Mouse (Mus musculus) liver, embryonic 14.5 days (tissue): ENCODE data around the gene Gpr132. TPM values are rescaled to one million over a fixed set of nuclear protein-coding genes. Genes with fewer than 3 reads are reported as not detected.

ENCODE experiments used
- ATAC-seq: fragments of 200-750 bp; cut with Nextera tagmentation; 2 replicates; pipeline ENCODE4 v1.8.0; 2017; ENCODE audit warnings: moderate number of reproducible peaks, mild to moderate bottlenecking, moderate library complexity; ENCODE audit not compliant: insufficient read depth
- DNase-seq, 3 experiments: peaks; one replicate each; pipeline ENCODE4 v3.0.0-alpha.2; 2012 to 2013; ENCODE audit warnings: low read depth in 3 of 3, low spot score in 3 of 3
- H3K27ac ChIP-seq: fragments of 300-500 bp; sonication (generic); 2 replicates; pipeline ENCODE4 v1.5.1; 2014; ENCODE audit warnings: moderate library complexity, mild to moderate bottlenecking, control low read depth, inconsistent platforms
- H3K27me3 ChIP-seq: fragments of 300-500 bp; sonication (generic); 2 replicates; pipeline ENCODE4 v1.6.1; 2014; ENCODE audit warnings: mild to moderate bottlenecking, low read length, moderate library complexity; ENCODE audit not compliant: control insufficient read depth, insufficient read depth
- H3K36me3 ChIP-seq: fragments of 300-500 bp; sonication (generic); replicated peaks from 2 replicates; pipeline ENCODE4 v1.6.1; 2014; ENCODE audit warnings: low read depth; ENCODE audit not compliant: control insufficient read depth, insufficient read depth
- H3K4me1 ChIP-seq, 2 experiments: fragments of 200-500 bp in 1 of 2; fragments of 300-500 bp in 1 of 2; sonication (generic) in 1 of 2; replicated peaks; 2 replicates each; pipeline ENCODE4 v1.6.1; 2012 to 2014; ENCODE audit warnings: antibody characterized with exemption in 1 of 2, inconsistent platforms in 1 of 2, low read length in 1 of 2; ENCODE audit not compliant: control insufficient read depth in 2 of 2, insufficient read depth in 2 of 2
- H3K4me2 ChIP-seq: fragments of 300-500 bp; sonication (generic); 2 replicates; pipeline ENCODE4 v1.6.1; 2014; ENCODE audit warnings: low read depth, mild to moderate bottlenecking, control low read depth, moderate library complexity
- H3K4me3 ChIP-seq, 2 experiments: fragments of 200-500 bp in 1 of 2; fragments of 300-500 bp in 1 of 2; sonication (generic) in 1 of 2; 2 replicates each; pipeline ENCODE4 v1.5.1; 2012 to 2014; ENCODE audit warnings: low read depth in 2 of 2, low read length in 2 of 2, mild to moderate bottlenecking in 2 of 2, control low read depth in 1 of 2, inconsistent platforms in 1 of 2, moderate library complexity in 1 of 2; ENCODE audit not compliant: insufficient read depth in 1 of 2
- H3K9ac ChIP-seq: fragments of 300-500 bp; sonication (generic); replicated peaks from 2 replicates; pipeline ENCODE4 v1.6.1; 2014; ENCODE audit warnings: mild to moderate bottlenecking, control low read depth, moderate library complexity
- H3K9me3 ChIP-seq: fragments of 300-500 bp; sonication (generic); 2 replicates; pipeline ENCODE4 v1.6.1; 2016; ENCODE audit warnings: low read length, mixed read lengths; ENCODE audit not compliant: control insufficient read depth
- CTCF ChIP-seq: IDR thresholded peaks from 2 replicates; pipeline ENCODE4 v1.5.1; 2016; ENCODE audit warnings: antibody characterized with exemption, low read depth, control low read depth
- EP300 ChIP-seq: IDR thresholded peaks from 2 replicates; pipeline ENCODE4 v1.6.1; 2016; ENCODE audit warnings: antibody characterized with exemption, low read depth
- WGBS: fragments of 180-500 bp; shearing (Covaris S2); extraction: QIAGEN DNeasy Blood & Tissue Kit; methylation state at CpG from one replicate; pipeline ENCODE4 v1.1.7; 2014; ENCODE audit not compliant: insufficient replicate concordance; 5-methylcytosine and 5-hydroxymethylcytosine counted together
- polyA plus RNA-seq, 2 experiments: library from polyadenylated mRNA; depleted of rRNA in 1 of 2; stranded (reverse) in 1 of 2; unstranded in 1 of 2; fragments of >200 nt; fragmentation: Nextera tagmentation in 1 of 2; extraction: Ambion mirVana in 1 of 2; gene quantifications; 2 replicates each; pipeline versions ENCODE4 v1.2.1 to v1.2.3; 2012 to 2014

Gene Gpr132
- polyA plus RNA-seq, 2 experiments: 0.27 to 0.51 TPM

DNA sequence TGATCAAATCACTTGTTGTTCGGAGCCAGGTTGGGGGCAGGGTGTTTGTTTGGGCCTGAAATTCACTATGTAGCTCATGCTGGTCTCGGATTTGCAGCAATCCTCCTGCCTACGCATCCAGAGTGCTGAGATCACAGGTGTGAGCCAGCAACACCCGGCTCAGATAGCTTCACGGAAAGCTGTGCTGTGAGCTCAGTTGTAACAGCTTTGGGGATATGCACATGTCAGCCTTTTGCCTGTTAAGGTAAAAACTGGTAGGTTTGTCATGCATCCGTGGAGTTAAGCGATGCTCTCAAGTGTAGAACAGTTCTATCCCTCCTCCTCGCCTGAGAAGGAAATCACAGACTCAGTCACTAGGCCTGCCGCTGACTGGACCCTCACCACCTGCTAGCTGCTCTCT, 32.6 kb upstream of the Gpr132 start:
- Histone ChIP-seq H3K36me3 (no peaks in the 10 kb centered on the region), H3K4me2 (no peak overlapping the region), H3K9me3 (no peaks in the 10 kb centered on the region), H3K27ac (no peak overlapping the region), H3K4me3 (no peak overlapping the region), H3K9ac (no peak overlapping the region), H3K27me3 (no peaks in the 10 kb centered on the region), H3K4me1 (no peaks in the 10 kb centered on the region)
- no peak for TF ChIP-seq CTCF
- no peak for TF ChIP-seq EP300
- no peak for DNase-seq
- WGBS: 65% methylated on average over 9 of the region's 9 CpGs
- ATAC-seq: no peak

DNA sequence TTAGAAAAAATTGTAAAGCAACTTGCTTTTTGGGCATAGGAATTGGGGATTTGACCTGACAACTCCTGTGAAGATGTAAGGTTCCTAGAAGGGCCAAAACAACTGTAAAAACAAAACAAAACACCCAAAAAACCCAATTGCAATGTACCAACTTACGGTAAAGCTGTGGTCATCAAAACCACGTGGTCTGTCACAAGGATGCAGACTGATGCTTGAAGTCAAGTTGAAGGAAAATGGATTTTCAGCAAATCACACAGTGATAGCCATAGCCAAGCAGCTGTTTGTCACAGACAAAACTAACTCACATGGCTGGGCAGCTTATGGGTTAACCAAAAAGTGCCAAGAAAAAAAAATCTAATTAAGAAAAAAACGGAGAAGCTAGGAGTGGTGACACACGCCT, 30.9 kb upstream of the Gpr132 start:
- no peak for DNase-seq
- Histone ChIP-seq H3K4me2 (no peak overlapping the region), H3K27ac (no peak overlapping the region), H3K27me3 (no peaks in the 10 kb centered on the region; the same call in 1 of the 2 replicates), H3K4me3 (no peak overlapping the region), H3K4me1 (peaks cover 0 to 3% of the 10 kb centered on the region in 2 experiments; a peak in 2 of 4 replicates), H3K9ac (no peak overlapping the region), H3K36me3 (no peaks in the 10 kb centered on the region), H3K9me3 (no peaks in the 10 kb centered on the region)
- WGBS: 37% methylated on average over 4 of the region's 4 CpGs
- no peak for TF ChIP-seq CTCF
- no peak for TF ChIP-seq EP300
- no peak for ATAC-seq

DNA sequence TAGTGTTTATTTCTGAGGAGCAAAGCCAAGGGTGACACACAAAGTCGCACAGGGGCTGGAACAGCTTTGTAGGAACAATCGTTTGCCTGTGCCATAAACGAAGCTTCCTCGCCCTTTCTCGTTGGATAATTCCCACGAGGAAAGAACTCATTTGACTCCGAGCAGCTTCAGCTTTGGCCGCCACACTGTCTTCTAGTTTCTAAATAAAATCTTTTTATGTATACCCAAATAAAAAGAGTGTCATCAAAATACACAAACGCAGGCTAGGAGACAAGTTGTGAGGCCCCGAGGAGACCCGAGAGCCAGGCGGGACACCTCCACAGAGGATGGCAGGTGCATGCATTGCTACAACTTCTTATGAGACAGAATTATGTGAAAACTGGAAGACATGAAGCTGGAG, 30.3 kb upstream of the Gpr132 start:
- TF ChIP-seq EP300 (no peak), CTCF (no peak)
- 62% methylated on average over 12 of the region's 12 CpGs for WGBS
- Histone ChIP-seq H3K27me3 (no peaks in the 10 kb centered on the region; the same call in 1 of the 2 replicates), H3K4me1 (peaks cover 0 to 3% of the 10 kb centered on the region in 2 experiments; a peak in 2 of 4 replicates), H3K9ac (no peak overlapping the region), H3K36me3 (no peaks in the 10 kb centered on the region), H3K4me3 (no peak overlapping the region), H3K9me3 (no peaks in the 10 kb centered on the region), H3K27ac (no peak overlapping the region), H3K4me2 (no peak overlapping the region)
- ATAC-seq (no peak), DNase-seq (no peak)

DNA sequence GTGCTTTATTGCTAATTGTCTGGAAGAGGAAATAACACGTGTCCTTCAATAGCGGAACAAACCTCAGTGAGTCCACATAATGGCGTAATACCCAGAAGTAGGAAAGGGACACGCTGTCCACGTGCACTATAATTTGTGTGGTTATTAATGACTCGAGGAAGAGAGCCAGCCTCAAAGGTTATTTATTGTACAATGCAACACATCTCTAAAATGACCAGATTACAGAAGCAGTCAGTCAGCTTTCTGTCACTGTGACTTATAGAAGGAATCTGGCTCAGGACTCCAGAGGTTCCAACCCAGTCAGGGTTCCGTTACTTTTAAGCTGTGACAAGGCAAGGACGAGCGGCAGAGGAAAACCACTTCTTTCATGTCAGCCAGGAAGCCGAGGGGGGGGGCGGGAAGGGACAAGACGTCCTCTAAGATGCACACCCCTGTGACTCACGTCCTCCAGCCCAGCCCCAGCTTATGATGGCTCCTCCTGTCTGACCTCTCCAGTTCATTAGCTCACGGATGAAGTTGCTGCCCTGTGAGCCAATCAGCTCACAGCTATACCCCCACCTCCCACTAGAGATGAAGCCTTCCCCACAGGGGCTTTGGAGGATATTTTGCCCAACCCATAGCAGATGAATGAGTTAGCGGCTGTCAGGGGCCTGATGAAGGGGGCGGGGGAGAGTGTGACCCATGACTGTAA, 29.6 kb upstream of the Gpr132 start:
- TF ChIP-seq CTCF (no peak), EP300 (no peak)
- Histone ChIP-seq H3K27me3 (no peaks in the 10 kb centered on the region; the same call in 1 of the 2 replicates), H3K4me3 (no peak overlapping the region), H3K9me3 (no peaks in the 10 kb centered on the region), H3K27ac (no peak overlapping the region), H3K36me3 (no peaks in the 10 kb centered on the region), H3K4me2 (no peak overlapping the region), H3K9ac (no peak overlapping the region), H3K4me1 (peaks cover 0 to 3% of the 10 kb centered on the region in 2 experiments; a peak in 2 of 4 replicates)
- ATAC-seq (peak; percentile 28; the same call in 1 of the 2 replicates), DNase-seq (peak in 1 of 3 experiments; percentile 20)
- 15% methylated on average over 16 of the region's 16 CpGs for WGBS

DNA sequence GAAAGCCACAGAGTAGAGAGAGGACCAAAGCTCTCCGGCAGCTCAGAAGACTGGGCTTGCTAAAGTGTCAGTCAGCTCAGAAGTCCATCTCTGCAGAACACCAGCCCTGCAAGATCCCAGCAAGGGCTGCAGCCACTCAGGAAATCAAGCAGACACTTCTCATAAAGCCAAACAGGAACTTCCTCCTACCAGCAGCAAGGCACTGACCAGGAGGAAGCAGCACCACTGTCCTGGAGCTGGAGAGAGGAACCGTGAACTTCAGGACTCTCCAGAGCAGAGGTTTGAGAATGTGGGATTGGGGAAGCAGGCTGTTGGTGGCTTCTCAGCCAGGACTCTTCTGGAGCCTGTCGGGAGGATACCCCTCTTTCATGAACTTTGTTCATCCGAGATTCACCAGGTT, 26.9 kb upstream of the Gpr132 start:
- TF ChIP-seq EP300: no peak
- no peak for TF ChIP-seq CTCF
- 11% methylated on average over 4 of the region's 4 CpGs for WGBS
- no peak for ATAC-seq
- Histone ChIP-seq H3K4me2 (no peak overlapping the region), H3K27me3 (no peaks in the 10 kb centered on the region; the same call in 1 of the 2 replicates), H3K36me3 (no peaks in the 10 kb centered on the region), H3K4me1 (peaks cover 0 to 3% of the 10 kb centered on the region in 2 experiments; a peak in 2 of 4 replicates), H3K9me3 (no peaks in the 10 kb centered on the region), H3K9ac (no peak overlapping the region), H3K27ac (no peak overlapping the region), H3K4me3 (no peak overlapping the region)
- no peak for DNase-seq
